Mouse (Mus musculus) midbrain, embryonic 16.5 days (tissue): Measurements from ENCODE around the gene Foxp2. TPM values are rescaled to one million over a fixed set of nuclear protein-coding genes. Genes with fewer than 3 reads are reported as not detected.

Experiments
- ATAC-seq: fragments of 200-750 bp; cut with Nextera tagmentation; 2 replicates; pipeline ENCODE4 v1.8.0; 2017; ENCODE audit warnings: moderate TSS enrichment
- H3K27ac ChIP-seq: fragments of 300-500 bp; sonication (generic); 2 replicates; pipeline ENCODE4 v1.5.1; 2014; ENCODE audit warnings: mild to moderate bottlenecking, low read length, mixed read lengths
- H3K27me3 ChIP-seq: fragments of 300-500 bp; sonication (generic); 2 replicates; pipeline ENCODE4 v1.6.1; 2014; ENCODE audit warnings: low read depth, low read length, mixed read lengths; ENCODE audit not compliant: control insufficient read depth, insufficient read depth
- H3K36me3 ChIP-seq: fragments of 300-500 bp; sonication (generic); 2 replicates; pipeline ENCODE4 v1.6.1; 2014; ENCODE audit warnings: mild to moderate bottlenecking, low read length, moderate library complexity, mixed read lengths; ENCODE audit not compliant: control insufficient read depth, insufficient read depth
- H3K4me1 ChIP-seq: fragments of 300-500 bp; sonication (generic); 2 replicates; pipeline ENCODE4 v1.6.1; 2014; ENCODE audit warnings: mild to moderate bottlenecking, low read length, mixed read lengths; ENCODE audit not compliant: control insufficient read depth, insufficient read depth
- H3K4me2 ChIP-seq: fragments of 300-500 bp; sonication (generic); 2 replicates; pipeline ENCODE4 v1.6.1; 2014; ENCODE audit warnings: mild to moderate bottlenecking, low read length, mixed read lengths
- H3K4me3 ChIP-seq: fragments of 300-500 bp; sonication (generic); 2 replicates; pipeline ENCODE4 v1.5.1; 2014; ENCODE audit warnings: low read depth, mild to moderate bottlenecking, low read length, moderate library complexity, mixed read lengths
- H3K9ac ChIP-seq: fragments of 300-500 bp; sonication (generic); 2 replicates; pipeline ENCODE4 v1.6.1; 2014; ENCODE audit warnings: low read depth, low read length, mixed read lengths
- H3K9me3 ChIP-seq: fragments of 300-500 bp; sonication (generic); replicated peaks from 2 replicates; pipeline ENCODE4 v1.6.1; 2014; ENCODE audit warnings: mild to moderate bottlenecking, low read length, mixed read lengths; ENCODE audit not compliant: control insufficient read depth, poor library complexity, severe bottlenecking
- WGBS: fragments of 180-500 bp; shearing (Covaris S2); extraction: QIAGEN DNeasy Blood & Tissue Kit; methylation state at CpG from one replicate; pipeline ENCODE4 v1.1.7; 2014; 5-methylcytosine and 5-hydroxymethylcytosine counted together
- polyA plus RNA-seq: library from polyadenylated mRNA; unstranded; fragments of >200 nt; fragmentation: Nextera tagmentation; extraction: Ambion mirVana; gene quantifications from 2 replicates; pipeline ENCODE4 v1.2.1, GENCODE M21; 2015

Foxp2 gene
- polyA plus RNA-seq = 90.8 and 93.0 TPM in 2 replicates

GRCm38 (mm10) chr6:14901183-14901970 lies at the start of gene Foxp2:
Foxp2 (plus strand) TSS chr6:14901349.
- Histone ChIP-seq H3K27ac (peak within 1 kb of the TSS; percentile 81), H3K9ac (peak within 1 kb of the TSS; percentile 84), H3K4me1 (peaks cover 28% of the 10 kb centered on the region), H3K4me2 (peak within 1 kb of the TSS; percentile 98), H3K27me3 (peaks cover 3% of the 10 kb centered on the region; the same call in 1 of the 2 replicates), H3K9me3 (no peaks in the 10 kb centered on the region), H3K36me3 (no peaks in the 10 kb centered on the region), H3K4me3 (peak within 1 kb of the TSS; percentile 81)
- WGBS = under 1% methylated on average over 79 of the region's 80 CpGs
- peak; percentile 80 for ATAC-seq

DNA sequence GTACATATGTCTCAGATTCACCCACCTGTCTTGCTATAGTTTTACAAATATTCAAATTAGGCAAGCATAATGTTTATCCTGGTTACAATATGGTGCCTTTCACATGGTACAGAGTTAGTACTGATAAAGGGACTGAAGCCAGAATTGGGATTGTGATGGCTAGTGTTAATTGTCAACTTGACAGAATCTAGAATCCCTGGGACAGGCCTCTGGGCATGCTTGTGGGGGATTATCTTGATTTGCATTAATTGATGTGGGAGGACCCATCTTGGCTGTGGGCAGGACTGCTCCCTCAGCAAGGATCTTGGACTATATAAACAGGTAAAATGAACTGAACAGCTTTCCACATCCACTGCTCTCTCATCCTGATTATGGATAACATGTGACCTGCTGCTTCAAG lies 15.9 kb upstream of the Foxp2 start:
- Histone ChIP-seq H3K9ac (no peak overlapping the region), H3K4me1 (no peaks in the 10 kb centered on the region), H3K4me2 (no peak overlapping the region), H3K4me3 (no peak overlapping the region), H3K36me3 (no peaks in the 10 kb centered on the region), H3K9me3 (no peaks in the 10 kb centered on the region), H3K27me3 (no peaks in the 10 kb centered on the region), H3K27ac (no peak overlapping the region)
- peak; percentile 51; the same call in 1 of the 2 replicates for ATAC-seq

GRCm38 (mm10) chr6:14897028-14897427 lies 4.1 kb upstream of the Foxp2 start:
- no peaks in the 10 kb centered on the region for H3K9me3 ChIP-seq
- no peak overlapping the region for H3K4me2 ChIP-seq
- H3K4me3 ChIP-seq = no peak overlapping the region
- no peak for ATAC-seq
- H3K4me1 ChIP-seq = peaks cover 28% of the 10 kb centered on the region
- no peaks in the 10 kb centered on the region for H3K27me3 ChIP-seq
- H3K27ac ChIP-seq = no peak overlapping the region
- H3K9ac ChIP-seq = no peak overlapping the region
- H3K36me3 ChIP-seq = no peaks in the 10 kb centered on the region
- WGBS = 3% methylated on average over 2 of the region's 2 CpGs

DNA sequence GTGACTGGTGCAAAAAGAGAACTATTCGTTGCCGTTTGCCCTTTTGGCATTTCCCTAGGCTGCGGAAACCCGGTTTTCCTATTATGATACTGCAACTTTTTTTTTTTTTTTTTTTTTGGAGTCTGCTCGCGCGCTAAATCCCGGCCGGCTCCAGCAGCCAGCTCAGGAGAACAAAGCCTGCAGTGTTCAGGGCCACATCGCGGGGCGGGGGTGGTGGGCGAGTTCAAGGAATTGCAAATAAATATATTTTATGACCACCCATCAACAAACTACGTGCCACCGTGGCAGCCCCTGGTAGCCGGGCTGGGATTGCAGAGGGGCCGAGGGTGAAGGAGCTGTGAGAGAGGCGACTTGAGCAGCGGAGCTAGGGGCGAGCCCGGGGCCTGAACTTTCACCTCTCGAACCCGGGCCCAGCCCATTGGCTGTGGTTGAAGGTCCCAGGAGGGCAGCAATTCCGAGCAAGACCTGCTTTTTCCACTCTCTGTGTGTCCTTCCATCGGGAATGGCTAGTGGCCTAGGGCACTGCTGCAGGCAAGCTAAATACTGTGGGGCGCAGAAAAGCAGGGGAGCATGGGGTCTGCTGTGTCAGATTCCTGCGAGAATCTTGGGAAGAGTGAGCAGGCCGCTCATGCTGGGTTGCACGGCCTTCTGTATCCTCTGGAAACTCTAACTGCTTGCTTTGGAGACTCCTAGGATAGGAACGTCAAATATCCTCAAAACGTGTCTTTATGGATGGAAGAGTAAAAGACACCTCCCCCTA lies 2.9 kb upstream of the Foxp2 start:
- no peaks in the 10 kb centered on the region for H3K9me3 ChIP-seq
- peaks cover 3% of the 10 kb centered on the region; the same call in 1 of the 2 replicates for H3K27me3 ChIP-seq
- peak overlapping the region; percentile 98 for H3K4me2 ChIP-seq
- WGBS = 4% methylated on average over 31 of the region's 31 CpGs
- ATAC-seq = no peak
- 0 out of 2 replicates have a peak overlapping the region, but pooled peaks have one; percentile 19 for H3K27ac ChIP-seq
- peak overlapping the region; percentile 29 for H3K4me3 ChIP-seq
- H3K36me3 ChIP-seq = no peaks in the 10 kb centered on the region
- H3K4me1 ChIP-seq = peaks cover 28% of the 10 kb centered on the region
- H3K9ac ChIP-seq = peak overlapping the region; percentile 53

DNA sequence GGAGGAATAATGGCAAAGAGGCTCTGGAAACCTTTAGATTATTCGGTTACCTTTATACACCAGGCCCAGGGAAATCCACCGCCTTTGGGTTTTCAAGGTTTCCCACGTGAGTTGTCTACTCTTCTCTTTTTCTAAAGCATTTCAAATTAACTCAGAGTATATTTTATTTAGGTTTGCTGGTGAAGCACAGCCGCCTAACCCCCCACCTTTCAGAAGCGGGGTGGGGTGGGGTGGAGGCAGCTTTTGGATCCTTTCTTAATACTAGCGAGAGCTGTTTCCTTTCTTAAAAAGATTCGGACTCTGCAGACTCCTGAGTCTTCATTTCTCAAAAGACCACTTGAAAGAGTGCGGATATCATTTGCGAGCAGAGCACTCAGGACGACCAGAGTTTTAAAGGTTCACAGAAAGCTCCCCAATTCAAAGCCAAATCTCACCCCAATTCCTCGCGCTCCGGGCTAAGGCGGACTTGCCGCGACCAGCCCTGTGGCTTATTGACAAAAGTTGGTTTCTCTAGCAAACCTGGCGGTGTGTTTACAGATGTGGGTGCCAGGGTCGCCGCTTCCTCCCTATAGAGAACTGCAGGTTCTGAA lies 2.0 kb upstream of the Foxp2 start:
- no peak overlapping the region; the same call in 1 of the 2 replicates for H3K27ac ChIP-seq
- H3K9me3 ChIP-seq = no peaks in the 10 kb centered on the region
- 5% methylated on average over 19 of the region's 19 CpGs for WGBS
- peak overlapping the region; percentile 98 for H3K4me2 ChIP-seq
- peak overlapping the region; percentile 81 for H3K4me3 ChIP-seq
- peaks cover 28% of the 10 kb centered on the region for H3K4me1 ChIP-seq
- peaks cover 3% of the 10 kb centered on the region; the same call in 1 of the 2 replicates for H3K27me3 ChIP-seq
- ATAC-seq = no peak
- no peaks in the 10 kb centered on the region for H3K36me3 ChIP-seq
- peak overlapping the region; percentile 16; the same call in 1 of the 2 replicates for H3K9ac ChIP-seq

DNA sequence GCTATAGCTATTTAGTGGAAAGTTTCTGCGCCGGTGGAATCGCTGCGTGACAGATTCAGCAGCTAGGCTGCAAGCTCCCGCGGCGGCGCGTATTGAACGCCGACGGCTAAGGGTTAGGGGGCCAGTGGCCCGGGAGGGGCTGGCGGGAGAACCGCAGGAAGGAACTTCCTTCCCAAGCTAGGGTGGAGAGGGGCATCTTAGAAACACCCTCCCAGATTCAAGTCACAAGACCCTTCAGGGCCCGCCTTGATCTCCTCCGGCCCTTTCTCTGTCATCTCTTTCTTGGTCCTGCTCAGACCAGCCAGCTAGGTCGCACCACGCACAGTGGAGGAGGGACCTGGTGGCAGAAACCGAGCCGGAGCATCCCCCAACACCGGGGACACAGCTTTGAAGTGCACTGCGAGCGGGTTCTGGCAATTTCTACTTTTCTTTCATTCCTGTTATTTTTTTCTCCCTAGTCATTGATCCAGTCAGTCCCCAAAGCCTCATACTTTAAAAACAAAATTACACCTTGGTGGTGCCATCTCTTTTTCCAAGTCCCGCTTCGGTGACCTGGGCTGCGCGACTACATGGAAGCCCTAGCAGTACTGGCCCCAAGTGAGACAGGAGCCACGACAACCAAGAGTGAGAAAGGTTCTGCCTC lies 1.1 kb upstream of the Foxp2 start:
- Histone ChIP-seq H3K27me3 (peaks cover 3% of the 10 kb centered on the region; the same call in 1 of the 2 replicates), H3K36me3 (no peaks in the 10 kb centered on the region), H3K9me3 (no peaks in the 10 kb centered on the region), H3K4me3 (peak overlapping the region; percentile 81), H3K4me2 (peak overlapping the region; percentile 98), H3K9ac (peak overlapping the region; percentile 84), H3K4me1 (peaks cover 28% of the 10 kb centered on the region), H3K27ac (peak overlapping the region; percentile 81)
- WGBS = 1% methylated on average over 29 of the region's 29 CpGs
- ATAC-seq = peak; percentile 54

DNA sequence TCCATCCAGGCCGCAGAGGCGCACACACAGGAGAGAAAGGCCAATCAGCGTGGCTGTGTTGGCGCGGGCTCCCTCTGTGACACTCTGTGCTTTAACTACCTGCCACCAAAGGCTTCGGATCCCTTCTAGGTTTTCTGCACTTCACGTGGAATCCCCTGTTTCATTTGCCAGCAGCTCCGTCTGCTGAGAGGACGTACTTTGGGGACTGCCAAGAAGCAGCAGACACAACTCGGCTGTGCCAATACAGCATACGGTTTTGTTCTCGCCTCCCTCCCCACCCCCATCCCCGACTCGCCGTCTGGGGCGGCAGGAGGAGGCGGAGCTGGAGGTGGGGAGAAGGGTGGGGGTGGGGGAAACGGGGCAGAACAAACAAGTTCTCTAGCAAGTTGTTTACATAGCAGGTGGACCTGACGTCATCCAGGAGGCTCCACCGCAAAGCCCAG lies 549 bp upstream of the Foxp2 start:
- peak; percentile 84 for ATAC-seq
- peaks cover 3% of the 10 kb centered on the region; the same call in 1 of the 2 replicates for H3K27me3 ChIP-seq
- no peaks in the 10 kb centered on the region for H3K9me3 ChIP-seq
- H3K27ac ChIP-seq = peak overlapping the region; percentile 81
- H3K4me3 ChIP-seq = peak overlapping the region; percentile 81
- peak overlapping the region; percentile 98 for H3K4me2 ChIP-seq
- under 1% methylated on average over 20 of the region's 20 CpGs for WGBS
- H3K9ac ChIP-seq = peak overlapping the region; percentile 84
- peaks cover 28% of the 10 kb centered on the region for H3K4me1 ChIP-seq
- H3K36me3 ChIP-seq = no peaks in the 10 kb centered on the region

- H3K9ac ChIP-seq = peak overlapping the region; percentile 84
Observed at GRCm38 (mm10) chr6:14901971-14902670, 972 bp downstream of the Foxp2 start.

More at GRCm38 (mm10) chr6:14901971-14902670, 972 bp downstream of the Foxp2 start:
- Histone ChIP-seq H3K4me1 (peaks cover 28% of the 10 kb centered on the region), H3K27me3 (peaks cover 3% of the 10 kb centered on the region; the same call in 1 of the 2 replicates), H3K4me2 (peak overlapping the region; percentile 98), H3K4me3 (peak overlapping the region; percentile 81), H3K9me3 (no peaks in the 10 kb centered on the region), H3K36me3 (no peaks in the 10 kb centered on the region), H3K27ac (peak overlapping the region; percentile 81)
- no peak for ATAC-seq
- WGBS = 4% methylated on average over 13 of the region's 13 CpGs
